Comparison of ENCODE assay signal across 8 mouse cellular contexts in the genomic region with DNA sequence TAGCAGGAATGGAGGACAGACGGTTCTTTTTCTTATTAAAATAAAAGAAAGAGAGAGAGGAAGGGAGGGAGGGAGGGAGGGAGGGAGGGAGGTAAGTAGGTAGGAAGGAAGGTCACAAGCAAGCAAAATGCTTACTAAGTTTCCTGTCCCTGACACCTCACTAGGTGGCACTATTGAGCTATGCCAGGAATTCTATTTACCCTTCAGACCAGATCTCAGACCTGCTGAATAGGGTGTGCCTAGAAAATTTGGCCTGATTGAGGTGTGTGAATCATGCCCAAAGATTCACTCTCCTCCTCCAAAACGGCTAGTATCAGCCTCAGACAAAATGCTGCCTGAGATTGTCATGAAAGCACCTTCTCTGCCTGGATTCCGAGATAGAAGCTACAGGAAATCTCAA. TPM values are rescaled to one million over a fixed set of nuclear protein-coding genes. Genes with fewer than 3 reads are reported as not detected.
A peak's percentile ranks its signal among the peaks of the same experiment; 100 is the strongest.
DNase-seq lines count a peak whose midpoint lies in the region; ATAC-seq and TF ChIP-seq lines count a peak whose summit lies in the region.
"Had no signal": no experiment of that assay in that cellular context is flagged by ENCODE, and none has a peak within 500 bp of the region (broad histone marks: within the 10 kb centered on the region; RNA-seq: fewer than 3 reads in every experiment).

No protein-coding gene starts in this region.

- no peak overlapping the region for H3K4me3 ChIP-seq in thymus, adult 2 months (ENCODE audit: control insufficient read depth, insufficient read depth, low read length)
- H3K4me3 ChIP-seq: heart, embryonic 13.5 days had no signal

- H3K27me3 ChIP-seq in thymus, adult 2 months (ENCODE audit: control insufficient read depth, insufficient read depth, low read length), result no peaks in the 10 kb centered on the region

- peak; percentile 53 to 56; a peak in 3 of 4 replicates for ATAC-seq in hematopoietic stem cell, adult 5-6 weeks (replicated peaks in 1 of 2; ENCODE audit: insufficient read depth in 1 of 2, low FRiP score in 2 of 2, low TSS enrichment in 1 of 2, low read depth in 1 of 2, poor library complexity in 2 of 2, severe bottlenecking in 2 of 2)
- ATAC-seq in neutrophil, adult 5-6 weeks (ENCODE audit: extremely low read depth, insufficient number of reproducible peaks, low FRiP score, poor library complexity, severe bottlenecking), result peak; percentile 74

- TF ChIP-seq POLR2A in thymus, adult 2 months (IDR thresholded peaks at IDR 0.05; ENCODE audit: control insufficient read depth, extremely low read depth, insufficient read depth, low read length, poor library complexity), result no peak

- H3K36me3 ChIP-seq in thymus, adult 2 months (ENCODE audit: control insufficient read depth, insufficient read depth, low read length), result no peaks in the 10 kb centered on the region
- H3K36me3 ChIP-seq: heart, embryonic 13.5 days had no signal

- WGBS in thymus, adult 2 months, result 30% methylated on average over 3 of the region's 3 CpGs

- peak; percentile 15 for DNase-seq in thymus, adult 2 months
- no peak for DNase-seq in thymus, adult 18-20 months
- DNase-seq in adrenal gland, adult 2 months, result peak; percentile 31
- peak; percentile 32 for DNase-seq in embryo, embryonic 11.5 days (ENCODE audit: low read depth, low spot score)
- DNase-seq in left cerebral cortex, postnatal 25 days (ENCODE audit: low spot score in 2 of 2), result peak; percentile 21 to 32

- intact Hi-C loops in left cerebral cortex, postnatal 25 days (cut with DNase I), result loop anchor here (1.0 kb wide), 3 partner anchors 103 to 265 kb away; no protein-coding TSS in a partner anchor

- no peak for TF ChIP-seq CTCF in thymus, adult 2 months (IDR thresholded peaks at IDR 0.05; ENCODE audit: borderline replicate concordance, control insufficient read depth, extremely low read depth, insufficient read depth, low read length, poor library complexity)

- H3K4me1 ChIP-seq in thymus, adult 2 months (replicated peaks; ENCODE audit: control insufficient read depth, insufficient read depth, low read length), result no peaks in the 10 kb centered on the region
- H3K4me1 ChIP-seq: heart, embryonic 13.5 days had no signal

- no peak overlapping the region for H3K27ac ChIP-seq in thymus, adult 2 months (ENCODE audit: control insufficient read depth, insufficient read depth, low read length)
- H3K27ac ChIP-seq: heart, embryonic 13.5 days had no signal

RNA-seq across cellular contexts. Expression of gene Ace2, which starts 44.7 kb away (rescaled TPM):
- polyA plus RNA-seq in thymus, adult 2 months (2012; rRNA removed), result 0.08 TPM in 2 replicates
- total RNA-seq in adrenal gland, adult 2 months (2021), result 1 to 10 TPM; 5.3 to 8.7 TPM
- 0.31 and 0.37 TPM in 2 replicates for polyA plus RNA-seq in adrenal gland, adult 2 months (2012; rRNA removed)
- total RNA-seq in hematopoietic stem cell, adult 5-6 weeks (2017), result not detected in 2 replicates
- total RNA-seq in left cerebral cortex, postnatal 25 days (2021), result 1 to 10 TPM; 1.8 to 2.1 TPM
- total RNA-seq in neutrophil, adult 5-6 weeks (2017), result 0.23 and 0.25 TPM in 2 replicates

Comparison
In these comparisons a context has a peak if more than half of its experiments do, and no peak if none do; other contexts are left out.
1. DNase-seq: peak in thymus, adult 2 months (single experiment), adrenal gland, adult 2 months (single experiment), embryo, embryonic 11.5 days (single experiment) and left cerebral cortex, postnatal 25 days (2 of 2); none in thymus, adult 18-20 months (0 of 2).